Mouse (Mus musculus) ES-Bruce4 (cell line): ENCODE data around the gene Ccdc110. TPM values are rescaled to one million over a fixed set of nuclear protein-coding genes. Genes with fewer than 3 reads are reported as not detected.

Source experiments
- H3K27ac ChIP-seq: 2 replicates; pipeline ENCODE4 v1.5.1; 2012; ENCODE audit warnings: low read length, inconsistent platforms; ENCODE audit not compliant: insufficient read depth
- H3K27me3 ChIP-seq: 2 replicates; pipeline ENCODE4 v1.6.1; 2012; ENCODE audit warnings: mild to moderate bottlenecking, low read length, inconsistent platforms; ENCODE audit not compliant: control insufficient read depth, poor library complexity, insufficient read depth, severe bottlenecking
- H3K36me3 ChIP-seq: 2 replicates; pipeline ENCODE4 v1.6.1; 2012; ENCODE audit warnings: inconsistent platforms, mild to moderate bottlenecking, low read length, moderate library complexity; ENCODE audit not compliant: control insufficient read depth, poor library complexity, insufficient read depth, severe bottlenecking
- H3K4me1 ChIP-seq: one replicate; pipeline ENCODE4 v1.8.1; 2011; ENCODE audit warnings: low read length; ENCODE audit not compliant: control insufficient read depth, insufficient read depth
- H3K4me3 ChIP-seq: 2 replicates; pipeline ENCODE4 v1.5.1; 2011; ENCODE audit warnings: low read depth, mild to moderate bottlenecking, low read length
- H3K9ac ChIP-seq: 2 replicates; pipeline ENCODE4 v1.6.1; 2012; ENCODE audit warnings: low read depth, mild to moderate bottlenecking, inconsistent platforms; ENCODE audit not compliant: poor library complexity, severe bottlenecking
- H3K9me3 ChIP-seq: replicated peaks from 2 replicates; pipeline ENCODE4 v1.6.1; 2012; ENCODE audit warnings: mild to moderate bottlenecking, low read length, inconsistent platforms; ENCODE audit not compliant: control insufficient read depth, poor library complexity, insufficient read depth, severe bottlenecking
- CTCF ChIP-seq: IDR thresholded peaks from one replicate; pipeline ENCODE4 v1.8.1; 2011; ENCODE audit warnings: low read depth, low read length
- EP300 ChIP-seq: IDR thresholded peaks from 2 replicates; pipeline ENCODE4 v1.6.1; 2011; ENCODE audit warnings: low read depth, low read length; ENCODE audit not compliant: insufficient read depth
- POLR2A ChIP-seq: IDR thresholded peaks from one replicate; pipeline ENCODE4 v1.8.1; 2011; ENCODE audit warnings: low read length; ENCODE audit not compliant: insufficient read depth
- polyA plus RNA-seq: library from polyadenylated mRNA; stranded (reverse); fragments of >200 nt; gene quantifications from 2 replicates; pipeline ENCODE4 v1.2.4, GENCODE M21; 2011; ENCODE audit warnings: low read depth; ENCODE audit not compliant: missing spikeins, insufficient read depth, insufficient read length

Gene Ccdc110
- polyA plus RNA-seq, 1 experiment: not detected

GRCm38 (mm10) chr8:45988189-45988588 lies 53.8 kb downstream of the Ccdc110 start:
- H3K36me3 ChIP-seq: peaks cover 14% of the 10 kb centered on the region
- TF ChIP-seq EP300: no peak
- TF ChIP-seq CTCF: no peak
- TF ChIP-seq POLR2A: no peak
- no peaks in the 10 kb centered on the region for H3K4me1 ChIP-seq
- H3K27ac ChIP-seq: no peak overlapping the region
- H3K27me3 ChIP-seq: no peaks in the 10 kb centered on the region
- H3K4me3 ChIP-seq: no peak overlapping the region
- no peaks in the 10 kb centered on the region for H3K9me3 ChIP-seq
- H3K9ac ChIP-seq: no peak overlapping the region

DNA sequence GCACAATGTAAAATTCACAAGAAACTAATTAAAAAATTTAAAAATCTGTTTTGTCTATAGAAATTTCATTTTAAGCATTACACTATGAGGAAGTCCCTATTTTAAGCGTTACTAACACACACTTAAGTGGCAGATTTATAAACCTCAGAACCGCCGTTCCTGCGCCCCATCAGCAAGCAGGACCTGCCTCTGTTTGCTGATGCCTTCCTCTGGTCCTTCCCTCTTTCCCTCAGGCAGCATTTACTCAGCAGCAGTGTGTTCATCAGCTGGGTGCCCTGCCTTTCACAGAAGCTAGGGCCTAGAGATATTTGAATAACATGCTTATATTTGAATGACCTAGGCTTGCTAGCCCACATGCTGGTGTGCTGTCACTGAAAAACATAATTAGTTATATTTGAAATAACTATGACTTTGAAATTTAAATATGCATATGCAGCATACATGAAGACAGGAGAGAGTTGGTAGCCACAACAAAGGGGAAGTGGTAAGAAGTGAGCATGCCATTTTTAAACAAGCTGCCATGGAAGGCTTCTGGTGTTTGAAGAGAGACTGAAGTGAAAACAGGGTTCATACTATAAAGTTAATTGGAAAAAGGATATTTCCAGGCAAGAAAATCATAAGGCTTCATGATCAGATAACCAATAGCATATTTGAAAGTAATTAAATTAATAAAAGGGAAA lies 56.4 kb downstream of the Ccdc110 start:
- Histone ChIP-seq H3K4me1 (no peaks in the 10 kb centered on the region), H3K9ac (no peak overlapping the region), H3K9me3 (no peaks in the 10 kb centered on the region), H3K27me3 (no peaks in the 10 kb centered on the region), H3K4me3 (no peak overlapping the region), H3K27ac (no peak overlapping the region), H3K36me3 (peaks cover 10% of the 10 kb centered on the region)
- no peak for TF ChIP-seq CTCF

Other genes with a start within 250 kb of the Ccdc110 start
- 23.2 and 23.4 TPM in 2 replicates for gene Pdlim3, start 49.2 kb upstream of the Ccdc110 start, polyA plus RNA-seq
- gene 1700029J07Rik, start 40.6 kb downstream of the Ccdc110 start, polyA plus RNA-seq: 3.6 and 4.8 TPM in 2 replicates
- gene Ufsp2, start 40.9 kb downstream of the Ccdc110 start, polyA plus RNA-seq: 49.2 and 62.4 TPM in 2 replicates
- 0.39 TPM in 1 of 2 replicates, not detected in the other for gene Lrp2bp, start 64.7 kb downstream of the Ccdc110 start, polyA plus RNA-seq
- 6.5 and 8.3 TPM in 2 replicates for gene Ankrd37, start 71.1 kb downstream of the Ccdc110 start, polyA plus RNA-seq
- gene Cfap97, start 217.2 kb downstream of the Ccdc110 start, polyA plus RNA-seq: 18.8 and 20.8 TPM in 2 replicates
- 8.6 and 9.3 TPM in 2 replicates for gene Snx25, start 217.5 kb downstream of the Ccdc110 start, polyA plus RNA-seq